Mouse (Mus musculus) testis, adult 2 months (tissue): ENCODE measurements around the gene Phka2.

Experiments
- CTCF ChIP-seq: fragments of 200-500 bp; IDR thresholded peaks from 2 replicates; pipeline ENCODE4 v1.5.1; 2012; ENCODE audit warnings: low read depth, mild to moderate bottlenecking, inconsistent platforms, low read length, moderate library complexity; ENCODE audit not compliant: control insufficient read depth, insufficient read depth, insufficient replicate concordance
- POLR2A ChIP-seq: fragments of 200-500 bp; IDR thresholded peaks from 2 replicates; pipeline ENCODE4 v1.6.1; 2012; ENCODE audit warnings: low read depth, mild to moderate bottlenecking, inconsistent platforms, low read length, moderate library complexity; ENCODE audit not compliant: control insufficient read depth

DNA sequence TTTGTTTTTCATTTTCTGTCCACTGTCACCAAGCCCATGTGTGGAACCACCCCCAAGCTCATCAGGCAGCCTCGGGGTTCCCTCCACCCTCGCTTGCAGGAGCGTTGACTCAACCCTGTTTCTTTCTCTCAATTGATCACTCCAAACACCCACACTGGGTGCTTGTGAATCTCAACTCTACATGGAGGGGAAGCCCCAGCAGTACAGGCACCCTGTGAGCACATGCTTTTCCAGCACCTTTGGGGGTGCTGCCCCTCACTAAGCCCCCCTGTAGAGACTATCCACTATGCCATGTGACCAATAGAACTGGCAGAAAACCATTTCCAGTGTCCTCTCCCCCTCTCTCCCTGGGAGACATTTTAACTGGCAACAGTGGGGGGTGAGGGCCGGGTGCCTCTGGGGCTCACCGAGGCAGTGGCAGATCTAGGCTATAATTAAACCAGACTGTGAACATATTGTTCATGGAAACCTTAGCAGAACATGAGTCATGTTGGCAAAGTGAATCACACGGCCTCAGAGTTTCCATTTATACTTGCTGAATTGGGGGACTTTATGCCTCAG is 102.1 kb downstream of the Phka2 start:
- no peak for TF ChIP-seq POLR2A
- TF ChIP-seq CTCF: no peak
